Mouse (Mus musculus) C2C12 (cell line): ENCODE data around the gene Galr3.

Source experiments
- CEBPB ChIP-seq: IDR thresholded peaks from one replicate; pipeline ENCODE4 v1.6.1; 2011; ENCODE audit warnings: low read depth, mild to moderate bottlenecking, control low read depth, moderate library complexity
- CTCF ChIP-seq: IDR thresholded peaks from one replicate; pipeline ENCODE4 v1.5.1; 2011; ENCODE audit not compliant: control insufficient read depth, insufficient read depth, insufficient read length
- MAX ChIP-seq: IDR thresholded peaks from one replicate; pipeline ENCODE4 v1.6.1; 2011; ENCODE audit warnings: mild to moderate bottlenecking, control low read depth
- MYOD1 ChIP-seq: IDR thresholded peaks from one replicate; pipeline ENCODE4 v1.6.1; 2011; ENCODE audit warnings: low read depth; ENCODE audit not compliant: control insufficient read depth, insufficient read length
- USF1 ChIP-seq: IDR thresholded peaks from one replicate; pipeline ENCODE4 v1.6.1; 2011; ENCODE audit warnings: low read depth, mild to moderate bottlenecking, control low read depth, moderate library complexity

DNA sequence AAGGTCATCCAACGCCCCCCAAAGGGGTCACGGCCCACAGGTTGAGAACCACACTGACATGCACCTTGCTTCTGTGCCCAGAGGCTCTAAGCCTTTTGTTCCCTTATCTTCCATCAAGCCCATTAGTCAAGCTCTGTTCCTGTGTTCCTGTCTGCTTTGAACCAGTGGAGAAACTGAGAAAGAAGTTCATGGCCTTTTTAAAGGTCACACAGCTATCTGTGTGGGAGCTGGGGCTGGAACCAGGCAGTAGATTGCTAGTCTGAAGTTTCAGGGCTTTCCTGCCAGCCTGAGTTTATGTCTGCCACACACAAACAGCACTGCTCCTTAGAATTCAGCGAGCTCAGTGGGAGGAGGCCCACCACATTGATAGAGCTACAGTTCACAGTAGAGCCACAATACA is 38.6 kb upstream of the Galr3 start:
- no peak for TF ChIP-seq CEBPB
- no peak for TF ChIP-seq CTCF
- no peak for TF ChIP-seq MYOD1
- no peak for TF ChIP-seq USF1
- TF ChIP-seq MAX, result no peak
